Mouse (Mus musculus) C2C12 (cell line): Measurements from ENCODE around the gene S100a4.

Experiments used
- CTCF ChIP-seq: IDR thresholded peaks from one replicate; pipeline ENCODE4 v1.5.1; 2011; ENCODE audit not compliant: control insufficient read depth, insufficient read depth, insufficient read length
- USF1 ChIP-seq: IDR thresholded peaks from one replicate; pipeline ENCODE4 v1.6.1; 2011; ENCODE audit warnings: low read depth, mild to moderate bottlenecking, control low read depth, moderate library complexity

DNA sequence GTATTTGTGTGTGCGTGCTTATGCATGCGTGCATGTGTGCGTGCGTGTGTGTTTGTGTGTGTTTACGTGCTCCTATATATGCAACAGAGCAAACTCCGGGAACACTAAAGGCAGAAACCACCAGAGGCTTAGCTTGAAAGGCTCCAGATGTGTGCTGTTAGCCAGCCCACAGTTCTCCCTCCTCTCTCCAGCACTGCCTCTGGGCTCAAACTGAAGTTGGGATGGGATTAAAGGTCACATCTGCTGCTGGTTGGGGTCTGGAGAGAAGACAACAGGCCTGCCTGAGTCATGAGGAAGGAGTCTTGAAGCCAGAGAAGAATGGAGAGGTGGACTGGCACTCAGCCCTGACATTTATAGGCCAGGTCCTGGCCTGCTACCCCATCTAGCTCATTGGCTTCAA is 2.6 kb downstream of the S100a4 start:
- TF ChIP-seq CTCF = no peak
- no peak for TF ChIP-seq USF1
